Mouse (Mus musculus) midbrain, embryonic 11.5 days (tissue): ENCODE results near the gene Nacad. TPM values are rescaled to one million over a fixed set of nuclear protein-coding genes. Genes with fewer than 3 reads are reported as not detected.
"Not testable (repeated sequence)": the region's sequence is repeated elsewhere in the genome, so short reads cannot be mapped to it uniquely, and the experiment has no call there.

ENCODE experiments used
- ATAC-seq: fragments of 200-750 bp; cut with Nextera tagmentation; 2 replicates; pipeline ENCODE4 v1.8.0; 2017; ENCODE audit warnings: moderate TSS enrichment, moderate library complexity; ENCODE audit not compliant: low FRiP score
- DNase-seq: peaks from one replicate; pipeline ENCODE4 v3.0.0; 2015; ENCODE audit warnings: low spot score; ENCODE audit errors: missing footprints
- H3K27ac ChIP-seq: fragments of 300-500 bp; sonication (generic); 2 replicates; pipeline ENCODE4 v1.5.1; 2014; ENCODE audit warnings: low read depth, low read length
- H3K27me3 ChIP-seq: fragments of 300-500 bp; sonication (generic); 2 replicates; pipeline ENCODE4 v1.6.1; 2014; ENCODE audit warnings: mild to moderate bottlenecking, low read length, moderate library complexity, mixed read lengths; ENCODE audit not compliant: control insufficient read depth, insufficient read depth
- H3K36me3 ChIP-seq: fragments of 300-500 bp; sonication (generic); 2 replicates; pipeline ENCODE4 v1.6.1; 2014; ENCODE audit warnings: mild to moderate bottlenecking, low read length, moderate library complexity, mixed read lengths; ENCODE audit not compliant: control insufficient read depth, insufficient read depth
- H3K4me1 ChIP-seq: fragments of 300-500 bp; sonication (generic); 2 replicates; pipeline ENCODE4 v1.6.1; 2014; ENCODE audit warnings: low read length; ENCODE audit not compliant: control insufficient read depth, insufficient read depth
- H3K4me2 ChIP-seq: fragments of 300-500 bp; sonication (generic); 2 replicates; pipeline ENCODE4 v1.6.1; 2014; ENCODE audit warnings: mild to moderate bottlenecking, moderate library complexity
- H3K4me3 ChIP-seq: fragments of 300-500 bp; sonication (generic); 2 replicates; pipeline ENCODE4 v1.5.1; 2014; ENCODE audit warnings: low read depth, low read length
- H3K9ac ChIP-seq: fragments of 300-500 bp; sonication (generic); 2 replicates; pipeline ENCODE4 v1.6.1; 2014; ENCODE audit warnings: low read length
- H3K9me3 ChIP-seq: fragments of 300-500 bp; sonication (generic); 2 replicates; pipeline ENCODE4 v1.6.1; 2016; ENCODE audit warnings: low read length; ENCODE audit not compliant: control insufficient read depth
- WGBS: fragments of 180-500 bp; shearing (Covaris S2); extraction: QIAGEN DNeasy Blood & Tissue Kit; methylation state at CpG from one replicate; pipeline ENCODE4 v1.1.7; 2014; 5-methylcytosine and 5-hydroxymethylcytosine counted together
- polyA plus RNA-seq: library from polyadenylated mRNA; unstranded; fragments of >200 nt; fragmentation: Nextera tagmentation; extraction: Ambion mirVana; gene quantifications from 2 replicates; pipeline ENCODE4 v1.2.1, GENCODE M21; 2014

The Nacad gene
- 37.1 and 38.4 TPM in 2 replicates for polyA plus RNA-seq

DNA sequence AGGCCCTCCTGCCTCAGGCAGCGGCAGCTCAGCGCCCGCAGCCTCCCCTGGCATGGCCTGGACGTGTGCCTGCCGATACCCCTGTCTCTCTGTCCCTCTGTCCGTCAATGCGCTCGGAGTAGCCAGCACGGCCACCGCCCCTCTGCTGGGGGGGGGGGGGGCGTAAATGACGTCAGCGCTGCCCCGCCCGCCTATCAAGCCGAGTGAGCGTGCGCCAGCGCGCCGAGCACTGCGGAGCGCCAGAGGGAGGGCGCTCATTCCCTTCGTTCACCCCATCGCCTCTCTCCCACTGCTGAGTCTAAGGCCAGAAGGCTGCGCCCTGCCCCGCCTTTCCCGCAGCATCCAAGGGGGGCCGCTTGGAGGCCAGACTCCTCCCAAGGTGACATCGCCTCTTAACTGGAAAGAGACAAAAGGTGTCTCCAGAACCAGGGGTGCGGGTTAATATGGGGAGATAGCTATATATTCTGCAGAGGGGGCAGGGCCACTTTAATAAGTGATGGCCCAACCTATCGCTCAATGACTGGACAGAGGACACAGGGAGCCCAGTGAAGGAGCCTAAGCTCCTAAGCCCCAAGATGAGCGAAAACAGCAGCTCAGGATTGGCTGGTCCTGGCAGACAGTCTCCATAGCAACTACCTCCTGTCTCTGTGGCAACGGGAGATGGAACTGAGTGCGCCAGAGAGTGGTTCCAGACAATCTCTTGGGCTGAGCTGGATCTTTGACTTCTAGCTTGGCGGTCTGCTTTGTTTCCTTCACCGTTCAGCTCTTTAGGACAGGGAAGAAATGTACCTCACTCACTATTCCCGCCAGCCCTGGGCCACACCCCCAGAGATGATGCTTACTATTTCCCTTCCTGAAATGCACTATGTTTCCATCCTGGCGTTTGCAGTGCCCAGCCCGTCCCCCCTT is at the start of gene Nacad:
Gene Nacad, minus strand, starts transcription at position 563 of the 909 bp plus-strand sequence.
- DNase-seq (peak; percentile 97), ATAC-seq (peak; percentile 94)
- no peaks in the 10 kb centered on the region for H3K27me3 ChIP-seq
- H3K4me1 ChIP-seq = peaks cover 18% of the 10 kb centered on the region
- peak within 1 kb of the TSS; percentile 46 for H3K4me3 ChIP-seq
- 6% methylated on average over 31 of the region's 41 CpGs for WGBS
- H3K36me3 ChIP-seq = no peaks in the 10 kb centered on the region; the same call in 1 of the 2 replicates
- H3K9me3 ChIP-seq = no peaks in the 10 kb centered on the region
- peak within 1 kb of the TSS; percentile 69 for H3K4me2 ChIP-seq
- H3K27ac ChIP-seq = peak within 1 kb of the TSS; percentile 92
- peak within 1 kb of the TSS; percentile 51 for H3K9ac ChIP-seq

DNA sequence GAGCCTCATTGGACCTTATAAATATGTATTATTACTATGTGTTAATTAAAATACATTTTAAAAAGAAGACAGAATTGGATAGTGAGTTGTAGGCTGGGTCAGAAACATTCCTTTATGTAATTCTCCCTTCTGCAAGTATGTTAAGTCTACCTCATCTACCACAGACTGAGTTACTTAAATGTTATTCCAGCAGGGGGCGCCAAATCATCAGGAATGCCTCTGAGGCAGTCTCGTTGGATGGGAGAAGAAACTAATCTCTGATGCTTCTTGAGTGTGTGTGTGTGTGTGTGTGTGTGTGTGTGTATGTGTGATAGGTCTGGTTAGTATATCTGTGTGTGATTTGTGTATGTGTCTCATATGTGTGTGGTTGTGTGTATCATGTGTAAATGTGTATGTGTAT is 49.0 kb upstream of the Nacad start:
- DNase-seq = peak; percentile 99
- H3K27me3 ChIP-seq = no peaks in the 10 kb centered on the region
- 0 out of 2 replicates have a peak, but pooled peaks cover 4% of the 10 kb centered on the region for H3K4me1 ChIP-seq
- H3K4me2 ChIP-seq = no peak overlapping the region
- peak; percentile 38 for ATAC-seq
- H3K36me3 ChIP-seq = no peaks in the 10 kb centered on the region
- no peak overlapping the region for H3K9ac ChIP-seq
- no peak overlapping the region for H3K4me3 ChIP-seq
- WGBS = 2% methylated on average over 2 of the region's 2 CpGs
- H3K9me3 ChIP-seq = no peaks in the 10 kb centered on the region
- no peak overlapping the region for H3K27ac ChIP-seq

DNA sequence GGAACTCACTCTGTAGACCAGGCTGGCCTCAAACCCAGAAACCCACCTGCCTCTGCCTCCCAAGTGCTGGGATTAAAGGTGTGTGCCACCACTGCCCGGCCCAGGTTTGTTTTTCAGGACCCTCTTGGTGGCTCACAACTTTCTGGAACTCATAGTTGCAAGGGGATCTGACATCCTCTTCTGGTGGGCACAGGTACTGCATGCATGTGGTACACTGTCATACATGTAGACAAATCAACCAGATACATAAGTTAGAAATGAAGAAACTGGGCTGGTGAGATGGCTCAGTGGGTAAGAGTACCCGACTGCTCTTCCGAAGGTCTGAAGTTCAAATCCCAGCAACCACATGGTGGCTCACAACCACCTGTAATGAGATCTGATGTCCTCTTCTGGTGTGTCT is 47.1 kb upstream of the Nacad start:
- H3K4me3 ChIP-seq, H3K4me2 ChIP-seq, H3K27ac ChIP-seq, H3K27me3 ChIP-seq, H3K9me3 ChIP-seq, DNase-seq, H3K4me1 ChIP-seq, H3K9ac ChIP-seq, H3K36me3 ChIP-seq, ATAC-seq: not testable (repeated sequence)
- WGBS = 78% methylated on average over 3 of the region's 3 CpGs

DNA sequence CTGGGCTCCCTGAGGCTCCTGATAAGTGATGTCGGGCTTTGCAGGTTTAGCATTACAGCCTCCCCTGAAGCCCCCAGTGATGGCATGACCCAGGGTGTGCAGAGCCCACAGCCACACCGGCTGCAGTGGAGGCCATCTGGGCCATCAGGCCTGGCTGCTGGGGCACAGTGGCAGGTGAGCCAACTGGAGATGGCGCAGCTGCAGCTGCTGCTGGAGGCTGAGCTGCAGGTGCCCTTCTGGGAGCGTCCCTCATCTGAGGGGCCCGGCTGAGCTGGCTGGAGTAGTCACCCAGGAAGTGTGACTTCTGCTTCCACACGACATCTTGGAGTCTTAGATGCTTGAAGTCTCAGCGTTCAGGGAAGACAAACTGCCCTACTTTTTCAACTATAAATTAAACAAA is 44.7 kb upstream of the Nacad start:
- Histone ChIP-seq H3K36me3 (no peaks in the 10 kb centered on the region), H3K9ac (no peak overlapping the region), H3K27ac (no peak overlapping the region), H3K4me2 (no peak overlapping the region), H3K27me3 (no peaks in the 10 kb centered on the region), H3K4me1 (no peaks in the 10 kb centered on the region), H3K9me3 (no peaks in the 10 kb centered on the region), H3K4me3 (no peak overlapping the region)
- ATAC-seq (no peak), DNase-seq (no peak)
- WGBS = 68% methylated on average over 7 of the region's 7 CpGs

- DNase-seq = no peak
- no peak overlapping the region for H3K4me2 ChIP-seq
- no peak overlapping the region; the same call in 1 of the 2 replicates for H3K27ac ChIP-seq
- H3K4me1 ChIP-seq = no peaks in the 10 kb centered on the region
- H3K4me3 ChIP-seq = no peak overlapping the region
- H3K9ac ChIP-seq = no peak overlapping the region
- no peaks in the 10 kb centered on the region for H3K36me3 ChIP-seq
- H3K27me3 ChIP-seq = no peaks in the 10 kb centered on the region
- WGBS = 62% methylated on average over 9 of the region's 9 CpGs
- H3K9me3 ChIP-seq = no peaks in the 10 kb centered on the region
- ATAC-seq = no peak
These were observed 42.2 kb upstream of the Nacad start for GRCm38 (mm10) chr11:6647831-6648724.

DNA sequence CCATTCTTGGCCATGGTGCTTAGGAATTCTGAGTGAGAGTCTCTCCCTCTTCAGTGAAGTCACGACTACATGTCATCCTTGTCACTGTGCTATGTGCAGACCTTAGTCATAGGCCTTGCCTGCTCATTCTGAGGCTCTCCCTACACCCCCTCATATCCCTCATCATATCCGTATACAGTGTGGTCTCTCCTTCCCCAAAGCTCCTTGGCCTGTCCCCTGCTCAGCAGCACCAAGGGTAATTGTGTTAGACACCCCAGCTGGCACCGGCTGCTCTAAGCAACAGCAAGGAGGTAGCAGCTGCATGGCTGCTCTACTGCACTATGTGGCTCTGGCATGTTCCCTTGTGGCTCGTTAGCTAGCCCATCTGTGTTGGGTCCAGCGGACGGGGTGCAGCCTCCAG is 38.7 kb upstream of the Nacad start:
- H3K27ac ChIP-seq = no peak overlapping the region
- no peak for DNase-seq
- 85% methylated on average over 6 of the region's 6 CpGs for WGBS
- H3K9ac ChIP-seq = no peak overlapping the region
- no peaks in the 10 kb centered on the region for H3K4me1 ChIP-seq
- no peaks in the 10 kb centered on the region for H3K27me3 ChIP-seq
- no peak overlapping the region for H3K4me3 ChIP-seq
- no peak overlapping the region for H3K4me2 ChIP-seq
- no peaks in the 10 kb centered on the region for H3K9me3 ChIP-seq
- ATAC-seq = no peak
- H3K36me3 ChIP-seq = no peaks in the 10 kb centered on the region

- Histone ChIP-seq H3K27me3 (no peaks in the 10 kb centered on the region), H3K4me1 (no peaks in the 10 kb centered on the region), H3K4me3 (no peak overlapping the region), H3K4me2 (no peak overlapping the region), H3K9ac (no peak overlapping the region), H3K36me3 (no peaks in the 10 kb centered on the region), H3K9me3 (no peaks in the 10 kb centered on the region), H3K27ac (no peak overlapping the region)
- WGBS = 74% methylated on average over 6 of the region's 6 CpGs
- ATAC-seq = no peak
- DNase-seq = no peak
These were observed 33.2 kb upstream of the Nacad start for GRCm38 (mm10) chr11:6639072-6639471.

DNA sequence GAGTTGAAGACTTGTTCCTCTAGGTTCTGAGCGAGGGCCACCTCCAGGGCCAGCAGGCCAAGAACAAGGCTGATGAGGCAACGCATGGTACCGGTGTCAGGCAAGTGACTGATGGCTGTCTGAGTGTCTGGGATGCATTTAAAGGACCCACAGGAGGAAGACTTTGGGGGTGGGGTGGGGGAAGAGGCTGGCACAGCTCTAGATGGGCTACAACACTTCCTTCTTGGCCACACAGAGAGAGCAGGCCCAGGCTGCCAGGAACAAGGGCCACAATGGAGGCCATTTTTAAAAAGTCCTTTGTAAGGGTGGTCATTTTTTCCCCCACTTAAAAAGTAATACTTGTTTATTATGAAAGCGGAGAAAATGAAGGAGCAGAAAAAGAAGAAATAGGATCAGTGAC is 32.7 kb upstream of the Nacad start, which contains the start of gene Wap:
Gene Wap, minus strand, starts transcription at position 101 of the 400 bp plus-strand sequence.
- Histone ChIP-seq H3K9me3 (no peaks in the 10 kb centered on the region), H3K4me2 (no peak within 1 kb of the TSS), H3K9ac (no peak within 1 kb of the TSS), H3K4me1 (no peaks in the 10 kb centered on the region), H3K4me3 (no peak within 1 kb of the TSS), H3K36me3 (no peaks in the 10 kb centered on the region), H3K27me3 (no peaks in the 10 kb centered on the region), H3K27ac (no peak within 1 kb of the TSS)
- ATAC-seq (no peak), DNase-seq (no peak)
- 86% methylated on average over 4 of the region's 4 CpGs for WGBS

DNA sequence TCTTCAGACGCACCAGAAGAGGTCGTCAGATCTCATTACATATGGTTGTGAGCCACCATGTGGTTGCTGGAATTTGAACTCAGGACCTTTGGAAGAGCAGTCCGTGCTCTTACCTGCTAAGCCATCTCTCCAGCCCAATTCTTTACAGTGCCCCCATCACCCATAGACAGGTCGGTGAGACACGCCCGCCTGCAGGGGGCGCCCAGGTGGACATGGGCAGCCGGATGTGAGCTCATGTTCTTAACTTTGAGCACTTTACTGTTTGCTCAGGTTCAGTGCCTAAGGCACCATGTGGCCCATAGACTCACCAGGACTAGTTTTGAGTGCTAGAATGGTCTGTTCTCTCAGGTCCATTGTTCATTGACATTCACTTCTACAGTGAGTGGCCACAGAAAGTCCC is 30.3 kb upstream of the Nacad start:
- no peak for DNase-seq
- WGBS = 73% methylated on average over 8 of the region's 8 CpGs
- Histone ChIP-seq H3K27me3 (no peaks in the 10 kb centered on the region), H3K9ac (no peak overlapping the region), H3K4me2 (no peak overlapping the region), H3K9me3 (no peaks in the 10 kb centered on the region), H3K27ac (no peak overlapping the region), H3K4me1 (no peaks in the 10 kb centered on the region), H3K36me3 (no peaks in the 10 kb centered on the region), H3K4me3 (no peak overlapping the region)
- no peak for ATAC-seq
